Mouse (Mus musculus) fat pad, adult 2 months (tissue): ENCODE results near the gene Zzz3.

Source experiments
- DNase-seq: peaks from one replicate; pipeline ENCODE4 v3.0.0-alpha.2; 2011; ENCODE audit warnings: low read depth, low spot score; ENCODE audit errors: extremely low read depth

The Zzz3 gene

DNA sequence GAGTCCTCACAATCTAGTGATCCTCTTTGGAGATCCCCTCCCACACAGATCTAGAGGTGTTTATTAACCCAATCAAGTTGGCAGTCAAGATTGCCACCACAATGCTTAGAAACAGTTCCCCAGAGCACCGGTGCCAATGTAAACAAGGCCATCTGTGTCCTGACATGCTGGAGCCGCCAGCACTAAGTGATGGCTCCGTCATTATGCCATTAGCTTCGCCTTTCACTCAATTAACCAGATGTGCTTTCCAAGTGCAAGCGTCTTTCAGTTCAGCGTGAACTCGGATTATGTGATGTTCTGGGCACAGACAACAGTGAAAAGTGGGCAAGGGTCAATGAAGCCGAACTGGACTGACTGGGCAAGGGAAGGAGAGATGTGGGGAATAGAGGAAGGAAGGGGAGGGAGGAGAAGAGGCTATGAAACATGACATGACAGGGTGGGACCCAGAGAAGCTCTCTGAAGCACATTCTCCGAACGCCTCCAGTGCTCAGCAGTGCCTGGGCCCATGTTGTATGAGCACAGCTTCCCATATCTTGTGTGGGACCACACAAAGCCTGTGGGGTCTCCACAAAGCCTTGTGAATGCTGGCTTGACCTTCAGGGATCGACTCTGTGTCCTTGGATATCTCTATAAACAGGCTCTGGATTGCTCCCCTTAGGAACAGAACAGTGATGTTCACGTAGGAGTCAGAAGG is 99.5 kb downstream of the Zzz3 start:
- no peak for DNase-seq

DNA sequence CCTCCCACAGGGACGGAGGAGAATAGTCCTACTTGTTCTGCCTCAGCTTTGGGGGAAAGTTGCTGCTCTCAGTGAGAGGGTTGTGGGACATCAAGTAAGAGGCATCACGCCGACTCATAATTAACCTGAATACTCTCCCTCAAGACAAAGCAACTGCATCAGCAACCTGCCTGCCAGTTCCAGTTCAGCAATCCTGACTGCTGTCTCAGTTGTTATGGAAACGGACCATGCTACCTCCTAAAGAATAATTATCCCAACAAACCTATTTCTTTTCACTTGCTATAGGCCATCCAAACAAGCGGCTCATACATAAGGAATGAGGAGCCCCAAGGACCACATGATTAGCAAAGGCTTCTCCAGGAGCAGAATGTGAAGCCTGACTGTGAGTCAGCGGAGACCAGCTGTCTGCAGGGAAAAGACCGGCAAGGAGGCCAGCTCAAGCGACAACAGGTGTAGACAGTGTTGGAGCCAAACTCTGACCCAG is 100.2 kb downstream of the Zzz3 start:
- no peak for DNase-seq

DNA sequence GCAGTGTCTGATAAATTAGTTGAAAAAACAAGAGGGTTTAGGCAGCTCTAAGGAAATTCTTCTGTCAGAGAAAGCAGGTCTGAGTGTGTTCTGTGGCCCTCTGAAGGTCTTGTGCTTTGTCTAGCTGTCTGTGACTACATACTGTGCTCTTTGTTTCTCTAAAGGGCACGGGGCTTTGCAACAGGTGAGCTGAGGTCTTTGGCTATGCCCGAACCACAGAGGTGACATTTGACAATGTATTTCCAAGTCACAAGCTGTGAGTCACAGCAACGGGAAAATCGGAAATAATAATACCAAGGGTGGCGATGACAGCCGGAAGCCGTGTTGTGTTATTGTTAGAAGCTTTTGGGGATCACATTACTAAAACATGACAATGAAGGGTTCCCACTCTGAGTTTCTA is 101.8 kb downstream of the Zzz3 start:
- DNase-seq = no peak

DNA sequence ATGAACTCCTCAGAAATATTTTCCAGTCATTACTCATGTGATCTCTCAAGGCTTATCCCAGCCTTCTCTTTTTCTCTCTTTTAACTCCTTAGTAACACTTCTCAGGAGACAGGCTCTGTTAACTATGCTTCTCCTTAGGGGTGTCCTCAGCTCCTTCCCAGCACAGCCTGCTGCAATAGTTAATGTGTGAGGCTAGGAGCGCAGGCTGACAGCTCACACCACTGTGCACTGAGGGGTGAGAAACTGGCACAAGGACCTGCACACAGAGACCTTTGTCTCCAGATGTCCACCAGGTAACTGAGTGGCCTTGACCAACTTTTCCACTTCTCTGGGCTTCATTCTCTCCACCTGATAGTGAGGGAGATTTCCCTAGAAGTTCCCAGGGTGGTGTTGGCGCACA is 102.6 kb downstream of the Zzz3 start:
- DNase-seq = no peak

DNA sequence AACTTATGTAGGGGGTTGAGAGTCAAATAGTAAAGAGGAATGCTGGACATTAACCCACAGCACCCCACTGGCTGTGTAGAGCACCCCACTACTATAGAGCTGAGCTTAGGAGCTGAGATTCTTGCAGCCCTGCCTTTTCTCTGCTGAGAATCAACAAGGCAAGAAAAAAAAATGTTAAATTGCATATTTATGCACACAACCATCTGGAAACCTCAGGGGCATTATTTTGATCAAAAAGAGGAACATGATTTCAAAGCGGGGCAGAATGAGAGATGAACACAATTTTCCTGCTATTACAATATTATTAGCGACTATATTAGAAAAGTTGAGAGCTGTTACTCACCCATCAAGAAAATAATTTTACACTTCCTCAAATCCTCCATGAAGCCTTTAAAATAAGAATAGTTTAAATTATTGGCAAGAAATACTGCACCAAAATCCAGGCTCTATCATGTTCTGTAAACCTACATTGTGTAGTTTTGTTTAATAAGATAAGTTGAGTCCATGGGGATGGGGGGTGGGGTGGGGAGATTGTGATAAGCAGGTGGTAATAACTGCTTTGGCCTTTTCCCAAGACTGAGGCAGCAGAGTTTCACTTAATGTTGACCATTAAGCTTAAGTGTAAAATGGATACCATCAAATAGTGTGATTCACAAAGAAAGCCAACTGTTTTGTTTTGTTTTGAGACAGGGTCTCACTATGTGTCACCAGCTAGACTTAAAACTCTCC is 103.9 kb downstream of the Zzz3 start:
- no peak for DNase-seq

DNA sequence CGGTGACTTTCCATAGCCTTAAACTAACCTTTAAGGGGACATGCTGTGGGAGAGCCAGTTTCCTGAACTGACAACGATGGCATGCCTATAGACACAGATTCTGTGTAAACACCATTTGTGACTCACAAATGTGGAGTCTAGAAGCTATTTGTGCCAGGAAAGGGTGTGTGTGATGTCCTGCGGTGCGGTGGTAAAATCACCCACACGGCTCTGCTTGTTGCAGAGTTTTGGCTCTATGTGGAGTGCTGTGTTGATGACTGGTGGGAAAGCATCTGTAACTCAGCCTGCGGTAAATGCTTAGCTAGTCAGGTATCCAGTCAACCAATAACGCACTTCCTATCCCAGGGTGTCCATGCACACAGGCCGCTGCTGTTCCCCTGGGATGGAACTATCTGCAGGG is 112.6 kb downstream of the Zzz3 start:
- no peak for DNase-seq

DNA sequence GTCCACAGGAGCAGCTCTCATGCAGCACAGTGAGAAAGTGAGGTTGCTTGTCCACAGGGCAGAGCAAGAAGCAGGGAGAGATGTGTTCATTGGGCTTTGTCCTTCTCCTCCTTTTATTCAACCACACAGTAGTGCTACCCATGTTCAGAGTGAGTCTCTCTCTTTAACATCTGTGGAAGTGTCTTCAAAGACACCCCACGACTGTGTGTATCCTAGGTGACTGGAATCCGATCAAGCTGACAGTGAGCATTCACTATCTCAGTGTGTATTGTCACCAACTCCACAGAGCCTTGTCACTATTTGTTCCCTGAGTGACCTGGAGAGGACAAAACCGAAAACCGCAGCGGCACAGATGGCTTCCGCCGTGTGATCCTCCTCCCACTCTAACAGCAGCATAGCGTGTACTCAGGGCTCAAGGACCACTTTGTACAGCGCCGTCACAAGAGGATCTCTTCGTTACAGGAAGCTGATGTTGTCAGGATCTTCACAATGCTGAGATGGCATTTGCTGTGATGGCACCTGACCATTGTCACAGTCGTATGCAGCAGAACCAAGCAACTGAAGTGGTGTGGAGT is 113.2 kb downstream of the Zzz3 start:
- no peak for DNase-seq

DNA sequence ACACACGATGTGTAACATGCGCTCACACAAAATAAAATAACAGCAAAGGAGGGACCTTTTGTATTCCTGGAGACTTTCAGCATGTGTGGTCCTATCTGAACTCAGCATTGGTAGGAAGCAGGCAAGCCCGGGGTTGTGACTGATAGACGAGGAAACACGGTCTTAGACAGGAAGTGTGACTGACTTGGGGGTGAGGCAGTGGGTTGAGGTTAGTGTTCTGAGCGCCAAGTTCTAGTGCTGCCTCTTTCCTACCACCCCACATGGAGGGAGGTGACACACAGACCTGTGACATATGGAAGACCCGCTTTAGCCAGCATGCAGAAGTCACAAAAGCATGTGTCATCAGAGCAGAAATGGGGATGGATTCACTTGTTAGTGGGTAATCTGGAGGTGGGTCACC is 114.0 kb downstream of the Zzz3 start:
- no peak for DNase-seq
